Mouse (Mus musculus) lung, adult 2 months (tissue): ENCODE data around the gene Bend7.

Experiments used
- CTCF ChIP-seq: fragments of 200-500 bp; IDR thresholded peaks from 2 replicates; pipeline ENCODE4 v1.5.1; 2011; ENCODE audit warnings: mild to moderate bottlenecking, low read length, control low read depth; ENCODE audit not compliant: insufficient read depth
- POLR2A ChIP-seq: fragments of 200-500 bp; IDR thresholded peaks from 2 replicates; pipeline ENCODE4 v1.6.1; 2011; ENCODE audit warnings: low read depth, mild to moderate bottlenecking, control low read depth, low read length, borderline replicate concordance; ENCODE audit errors: extremely low read depth

GRCm38 (mm10) chr2:4828032-4828431 lies 110.4 kb downstream of the Bend7 start:
- TF ChIP-seq CTCF (no peak), POLR2A (no peak)
